Mouse (Mus musculus) MEL (cell line): Measurements from ENCODE around the gene Adgrf5. TPM values are rescaled to one million over a fixed set of nuclear protein-coding genes. Genes with fewer than 3 reads are reported as not detected.

Source experiments
- DNase-seq: peaks from one replicate; pipeline ENCODE4 v3.0.0; 2011; ENCODE audit warnings: low read depth, low spot score
- H3K27ac ChIP-seq: 2 replicates; pipeline ENCODE4 v1.5.1; 2012; ENCODE audit warnings: low read depth, mild to moderate bottlenecking, control low read depth, low read length, moderate library complexity; ENCODE audit not compliant: control insufficient read depth
- H3K27me3 ChIP-seq, 2 experiments: fragments of 150-350 bp in 1 of 2; sonication (generic) in 1 of 2; 2 replicates each; pipeline ENCODE4 v1.6.1; 2012; ENCODE audit warnings: low read length in 2 of 2, mild to moderate bottlenecking in 2 of 2, improper control_type of control experiment in 1 of 2, moderate library complexity in 1 of 2; ENCODE audit not compliant: insufficient read depth in 2 of 2, control insufficient read depth in 1 of 2
- H3K36me3 ChIP-seq, 2 experiments: 2 replicates each; pipeline ENCODE4 v1.6.1; 2012 to 2014; ENCODE audit warnings: low read length in 2 of 2, improper control_type of control experiment in 1 of 2, inconsistent platforms in 1 of 2, mild to moderate bottlenecking in 1 of 2; ENCODE audit not compliant: insufficient read depth in 2 of 2, control insufficient read depth in 1 of 2
- H3K4me1 ChIP-seq, 2 experiments: fragments of 150-350 bp in 1 of 2; sonication (generic) in 1 of 2; 2 replicates each; pipeline ENCODE4 v1.6.1; 2012; ENCODE audit warnings: low read length in 2 of 2, improper control_type of control experiment in 1 of 2, mild to moderate bottlenecking in 1 of 2; ENCODE audit not compliant: insufficient read depth in 2 of 2, control insufficient read depth in 1 of 2
- H3K4me3 ChIP-seq, 2 experiments: fragments of 150-350 bp in 1 of 2; sonication (generic) in 1 of 2; 2 replicates each; pipeline ENCODE4 v1.5.1; 2012; ENCODE audit warnings: low read depth in 2 of 2, low read length in 2 of 2, mild to moderate bottlenecking in 2 of 2, moderate library complexity in 2 of 2, control low read depth in 1 of 2, improper control_type of control experiment in 1 of 2; ENCODE audit not compliant: control insufficient read depth in 1 of 2, insufficient read depth in 1 of 2
- H3K79me2 ChIP-seq: 2 replicates; pipeline ENCODE4 v1.6.1; 2012; ENCODE audit warnings: mild to moderate bottlenecking, low read length, moderate library complexity; ENCODE audit not compliant: control insufficient read depth, poor library complexity, insufficient read depth
- H3K9ac ChIP-seq: 2 replicates; pipeline ENCODE4 v1.6.1; 2012; ENCODE audit warnings: low read depth, mild to moderate bottlenecking, control low read depth, low read length, moderate library complexity; ENCODE audit not compliant: control insufficient read depth, poor library complexity, severe bottlenecking
- H3K9me3 ChIP-seq: fragments of 150-350 bp; sonication (generic); replicated peaks from 2 replicates; pipeline ENCODE4 v1.6.1; 2012; ENCODE audit warnings: mild to moderate bottlenecking, low read length, improper control_type of control experiment, moderate library complexity; ENCODE audit not compliant: insufficient read depth
- BHLHE40 ChIP-seq: IDR thresholded peaks from 2 replicates; pipeline ENCODE4 v1.6.1; 2012; ENCODE audit warnings: low read depth, mild to moderate bottlenecking, inconsistent platforms, low read length, improper control_type of control experiment, borderline replicate concordance
- CHD2 ChIP-seq: IDR thresholded peaks from 2 replicates; pipeline ENCODE4 v1.6.1; 2011; ENCODE audit warnings: low read length, improper control_type of control experiment
- CTCF ChIP-seq, 3 experiments: IDR thresholded peaks in 2 of 3; conservative IDR thresholded peaks in 1 of 3; 2 replicates each; pipeline ENCODE4 v1.5.1; 2011 to 2012; ENCODE audit warnings: low read length in 3 of 3, low read depth in 2 of 3, mild to moderate bottlenecking in 2 of 3, improper control_type of control experiment in 1 of 3, inconsistent platforms in 1 of 3, mixed read lengths in 1 of 3, moderate library complexity in 1 of 3; ENCODE audit not compliant: control insufficient read depth in 1 of 3, insufficient read depth in 1 of 3, poor library complexity in 1 of 3, severe bottlenecking in 1 of 3
- ELF1 ChIP-seq: IDR thresholded peaks from 2 replicates; pipeline ENCODE4 v1.6.1; 2014; ENCODE audit warnings: low read depth, mild to moderate bottlenecking, inconsistent platforms, low read length, improper control_type of control experiment, moderate library complexity
- EP300 ChIP-seq, 2 experiments: IDR thresholded peaks; 2 replicates each; pipeline ENCODE4 v1.6.1; 2011; ENCODE audit warnings: improper control_type of control experiment in 2 of 2, low read length in 2 of 2, low read depth in 1 of 2, mild to moderate bottlenecking in 1 of 2
- ETS1 ChIP-seq: IDR thresholded peaks from 2 replicates; pipeline ENCODE4 v1.6.1; 2012; ENCODE audit warnings: low read depth, mild to moderate bottlenecking, inconsistent platforms, low read length, improper control_type of control experiment, moderate library complexity
- GATA1 ChIP-seq: IDR thresholded peaks from 2 replicates; pipeline ENCODE4 v1.6.1; 2011; ENCODE audit warnings: low read depth, low read length, improper control_type of control experiment
- HCFC1 ChIP-seq: IDR thresholded peaks from 2 replicates; pipeline ENCODE4 v1.6.1; 2012; ENCODE audit warnings: low read depth, mild to moderate bottlenecking, inconsistent platforms, low read length, improper control_type of control experiment, moderate library complexity
- KAT2A ChIP-seq: conservative IDR thresholded peaks from 2 replicates; pipeline ENCODE4 v1.6.1; 2012; ENCODE audit warnings: low read depth, low read length, improper control_type of control experiment, inconsistent platforms
- MAX ChIP-seq: IDR thresholded peaks from 2 replicates; pipeline ENCODE4 v1.6.1; 2011; ENCODE audit warnings: low read length, improper control_type of control experiment
- MAZ ChIP-seq: IDR thresholded peaks from 2 replicates; pipeline ENCODE4 v1.6.1; 2012; ENCODE audit warnings: low read depth, mild to moderate bottlenecking, inconsistent platforms, low read length, improper control_type of control experiment
- MYC ChIP-seq: IDR thresholded peaks from 2 replicates; pipeline ENCODE4 v1.6.1; 2011; ENCODE audit warnings: low read depth, mild to moderate bottlenecking, low read length, improper control_type of control experiment, moderate library complexity
- NELFE ChIP-seq: IDR thresholded peaks from 2 replicates; pipeline ENCODE4 v1.6.1; 2011; ENCODE audit warnings: low read depth, low read length, improper control_type of control experiment
- NRF1 ChIP-seq: IDR thresholded peaks from 2 replicates; pipeline ENCODE4 v1.6.1; 2014; ENCODE audit warnings: low read depth, mild to moderate bottlenecking, inconsistent platforms, low read length, improper control_type of control experiment, moderate library complexity; ENCODE audit not compliant: poor library complexity, insufficient read depth, severe bottlenecking
- POLR2AphosphoS5 ChIP-seq: IDR thresholded peaks from 2 replicates; pipeline ENCODE4 v1.6.1; 2012; ENCODE audit warnings: low read depth, borderline replicate concordance, mild to moderate bottlenecking, inconsistent platforms, low read length, moderate library complexity, mixed read lengths
- RAD21 ChIP-seq: IDR thresholded peaks from 2 replicates; pipeline ENCODE4 v1.6.1; 2011; ENCODE audit warnings: mild to moderate bottlenecking, low read depth, low read length, improper control_type of control experiment
- RCOR1 ChIP-seq: IDR thresholded peaks from 2 replicates; pipeline ENCODE4 v1.6.1; 2012; ENCODE audit warnings: low read depth, mild to moderate bottlenecking, inconsistent platforms, low read length, improper control_type of control experiment
- SIN3A ChIP-seq: IDR thresholded peaks from 2 replicates; pipeline ENCODE4 v1.6.1; 2012; ENCODE audit warnings: low read length, improper control_type of control experiment, inconsistent platforms
- TBP ChIP-seq: IDR thresholded peaks from 2 replicates; pipeline ENCODE4 v1.8.0; 2011; ENCODE audit warnings: low read depth, low read length, improper control_type of control experiment
- UBTF ChIP-seq: IDR thresholded peaks from 2 replicates; pipeline ENCODE4 v1.6.1; 2012; ENCODE audit warnings: low read depth, mild to moderate bottlenecking, inconsistent platforms, low read length, improper control_type of control experiment, moderate library complexity, borderline replicate concordance; ENCODE audit not compliant: insufficient read depth
- USF1 ChIP-seq: IDR thresholded peaks from 2 replicates; pipeline ENCODE4 v1.6.1; 2014; ENCODE audit warnings: low read depth, mild to moderate bottlenecking, inconsistent platforms, low read length, improper control_type of control experiment, moderate library complexity
- USF2 ChIP-seq, 2 experiments: IDR thresholded peaks; 2 replicates each; pipeline ENCODE4 v1.6.1; 2011 to 2012; ENCODE audit warnings: improper control_type of control experiment in 2 of 2, low read length in 2 of 2, borderline replicate concordance in 1 of 2, inconsistent platforms in 1 of 2, low read depth in 1 of 2, mild to moderate bottlenecking in 1 of 2; ENCODE audit not compliant: insufficient read depth in 1 of 2
- ZC3H11A ChIP-seq: IDR thresholded peaks from 2 replicates; pipeline ENCODE4 v1.6.1; 2012; ENCODE audit warnings: low read depth, mild to moderate bottlenecking, inconsistent platforms, low read length, improper control_type of control experiment
- ZNF384 ChIP-seq: IDR thresholded peaks from 2 replicates; pipeline ENCODE4 v1.6.1; 2012; ENCODE audit warnings: low read depth, mild to moderate bottlenecking, inconsistent platforms, low read length, improper control_type of control experiment
- polyA plus RNA-seq, 2 experiments: library from polyadenylated mRNA; stranded (reverse) in 1 of 2; unstranded in 1 of 2; fragments of >175 nt in 1 of 2; fragments of >200 nt in 1 of 2; gene quantifications; 2 replicates each; pipeline versions ENCODE4 v1.2.1 to v1.2.4; 2012; ENCODE audit warnings: low replicate concordance in 2 of 2, low read depth in 1 of 2; ENCODE audit not compliant: insufficient read length in 2 of 2, insufficient read depth in 1 of 2, missing spikeins in 1 of 2
- total RNA-seq: library from RNA; depleted of rRNA; stranded (reverse); fragments of 300-350 nt; gene quantifications from 2 replicates; pipeline ENCODE4 v1.2.3, GENCODE M21; 2012

Gene Adgrf5
- total and polyA plus RNA-seq, 3 experiments, result not detected

DNA sequence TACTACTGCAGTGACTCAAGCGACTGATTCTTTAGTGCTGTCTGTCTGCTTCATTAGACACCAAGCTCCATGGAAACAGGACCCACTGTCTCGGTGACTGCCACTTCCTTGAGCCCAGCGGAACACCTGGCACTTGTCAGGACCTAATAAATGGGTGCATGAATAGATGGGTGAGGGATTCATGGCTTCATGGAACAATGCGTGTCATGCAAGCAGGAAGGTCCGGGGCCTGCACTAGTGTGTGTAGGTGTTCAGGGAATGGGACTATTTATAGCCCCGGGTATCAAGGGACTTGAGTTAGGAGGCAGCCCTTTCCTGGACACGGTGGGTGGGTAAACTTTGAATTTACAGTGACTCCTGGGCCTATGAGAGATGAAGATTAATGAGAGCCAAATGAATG is 38.4 kb downstream of the Adgrf5 start:
- Histone ChIP-seq H3K9me3 (no peaks in the 10 kb centered on the region), H3K9ac (no peak overlapping the region), H3K4me3 (no peak overlapping the region), H3K79me2 (no peaks in the 10 kb centered on the region), H3K36me3 (no peaks in the 10 kb centered on the region), H3K27ac (no peak overlapping the region), H3K4me1 (no peaks in the 10 kb centered on the region), H3K27me3 (no peaks in the 10 kb centered on the region)
- no peak for TF ChIP-seq ETS1
- TF ChIP-seq MAX, result no peak
- no peak for TF ChIP-seq USF1
- no peak for TF ChIP-seq KAT2A
- TF ChIP-seq GATA1, result no peak
- TF ChIP-seq MAZ, result no peak
- TF ChIP-seq ELF1, result no peak
- no peak for TF ChIP-seq TBP
- TF ChIP-seq CTCF (IDR thresholded peaks at IDR 0.05 in 2 of 3, conservative IDR thresholded peaks at IDR 0.05 in 1 of 3; ENCODE audit: control insufficient read depth in 1 of 3, insufficient read depth in 1 of 3, low read depth in 2 of 3, low read length in 3 of 3, poor library complexity in 1 of 3, severe bottlenecking in 1 of 3), result no peak
- TF ChIP-seq HCFC1, result no peak
- no peak for TF ChIP-seq ZC3H11A
- no peak for TF ChIP-seq EP300 (IDR thresholded peaks at IDR 0.05; ENCODE audit: low read depth in 1 of 2, low read length in 2 of 2)
- no peak for TF ChIP-seq BHLHE40
- DNase-seq, result no peak

DNA sequence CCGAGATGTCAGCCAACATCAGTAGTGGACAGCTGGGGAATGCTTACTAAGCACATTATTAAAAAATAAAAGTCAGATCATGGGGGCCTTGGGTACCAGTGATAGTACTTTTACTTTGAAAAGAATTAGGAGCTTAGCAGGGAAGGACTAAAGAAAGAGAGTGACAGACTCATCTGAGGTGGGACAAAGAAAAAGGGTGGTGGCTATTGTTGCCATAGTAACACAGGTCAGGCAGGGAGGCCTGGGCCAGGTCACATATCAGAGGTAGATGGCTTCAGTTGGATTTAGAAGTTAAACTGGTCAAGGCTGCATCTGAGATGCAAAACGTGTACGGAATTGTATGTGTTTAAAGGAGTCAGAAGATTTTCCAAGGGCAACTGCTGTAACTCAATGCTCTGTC is 38.9 kb downstream of the Adgrf5 start:
- no peak for DNase-seq
- TF ChIP-seq MAX, result no peak
- TF ChIP-seq UBTF, result no peak
- no peaks in the 10 kb centered on the region for H3K27me3 ChIP-seq
- no peak overlapping the region for H3K27ac ChIP-seq
- H3K4me1 ChIP-seq, result no peaks in the 10 kb centered on the region
- H3K36me3 ChIP-seq, result no peaks in the 10 kb centered on the region
- no peaks in the 10 kb centered on the region for H3K79me2 ChIP-seq
- H3K9ac ChIP-seq, result no peak overlapping the region
- H3K4me3 ChIP-seq, result no peak overlapping the region
- H3K9me3 ChIP-seq, result no peaks in the 10 kb centered on the region

DNA sequence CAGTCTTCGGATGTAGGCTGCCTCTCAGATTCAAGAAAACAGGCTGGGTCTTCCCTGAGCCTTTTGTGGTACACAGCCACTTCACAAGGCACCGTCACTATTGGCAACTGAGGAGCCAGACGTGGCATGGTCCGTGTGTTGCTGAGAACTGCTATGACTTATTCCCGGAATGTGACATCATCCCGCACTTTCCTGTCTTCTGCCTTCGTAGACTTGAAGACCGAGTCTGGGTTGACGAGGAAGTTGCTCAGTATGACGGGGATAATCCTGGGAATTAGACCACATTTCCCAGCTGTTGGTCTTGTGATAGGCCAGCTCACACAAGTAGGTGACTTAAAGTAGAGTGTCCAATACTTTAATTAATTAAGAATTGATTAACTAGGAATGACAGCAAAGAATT is 40.2 kb downstream of the Adgrf5 start:
- TF ChIP-seq ETS1, result no peak
- no peak for TF ChIP-seq CTCF (IDR thresholded peaks at IDR 0.05 in 2 of 3, conservative IDR thresholded peaks at IDR 0.05 in 1 of 3; ENCODE audit: control insufficient read depth in 1 of 3, insufficient read depth in 1 of 3, low read depth in 2 of 3, low read length in 3 of 3, poor library complexity in 1 of 3, severe bottlenecking in 1 of 3)
- TF ChIP-seq MYC, result no peak
- no peak for TF ChIP-seq USF1
- no peak for TF ChIP-seq USF2 (IDR thresholded peaks at IDR 0.05; ENCODE audit: borderline replicate concordance in 1 of 2, insufficient read depth in 1 of 2, low read depth in 1 of 2, low read length in 2 of 2)
- TF ChIP-seq NELFE, result no peak
- TF ChIP-seq BHLHE40, result no peak
- TF ChIP-seq HCFC1, result no peak
- TF ChIP-seq RAD21, result no peak
- TF ChIP-seq CHD2, result no peak
- TF ChIP-seq RCOR1, result no peak
- no peak for TF ChIP-seq SIN3A
- no peak for TF ChIP-seq ZC3H11A
- TF ChIP-seq NRF1, result no peak
- TF ChIP-seq ZNF384, result no peak
- TF ChIP-seq POLR2AphosphoS5, result no peak
- H3K9ac ChIP-seq, result no peak overlapping the region
- no peaks in the 10 kb centered on the region for H3K4me1 ChIP-seq
- no peaks in the 10 kb centered on the region for H3K79me2 ChIP-seq
- H3K27me3 ChIP-seq, result no peaks in the 10 kb centered on the region
- H3K9me3 ChIP-seq, result no peaks in the 10 kb centered on the region
- no peak overlapping the region for H3K4me3 ChIP-seq
- H3K27ac ChIP-seq, result no peak overlapping the region
- no peak for DNase-seq
- H3K36me3 ChIP-seq, result no peaks in the 10 kb centered on the region
